Mouse (Mus musculus): ENCODE data around the gene Astl. TPM values are rescaled to one million over a fixed set of nuclear protein-coding genes. Genes with fewer than 3 reads are reported as not detected.

Gene Astl
- polyA plus RNA-seq, 2 experiments: not detected

GRCm38 (mm10) chr2:127362459-127363281 is 24.2 kb downstream of the Astl start, which contains the start of gene Adra2b:
Gene Adra2b, plus strand, starts transcription at chr2:127363208.
- Histone ChIP-seq H3K27ac (peak within 1 kb of the TSS; percentile 60), H3K4me2 (ENCODE audit: low read depth) (peak within 1 kb of the TSS; percentile 79), H3K9ac (replicated peaks) (peak within 1 kb of the TSS; percentile 86), H3K9me3 (ENCODE audit: control insufficient read depth, low read length) (no peaks in the 10 kb centered on the region), H3K4me3 (ENCODE audit: insufficient read depth in 1 of 2, low read depth in 2 of 2, low read length in 2 of 2) (peak within 1 kb of the TSS; percentile 77 to 79), H3K4me1 (replicated peaks; ENCODE audit: control insufficient read depth in 2 of 2, insufficient read depth in 2 of 2, low read length in 1 of 2) (peaks cover 9 to 23% of the 10 kb centered on the region in 2 experiments), H3K27me3 (ENCODE audit: control insufficient read depth, insufficient read depth, low read length) (peaks cover 49% of the 10 kb centered on the region), H3K36me3 (replicated peaks; ENCODE audit: control insufficient read depth, insufficient read depth, low read depth) (peaks cover 17% of the 10 kb centered on the region)
- DNase-seq (ENCODE audit: low read depth in 3 of 3, low spot score in 3 of 3): peak; percentile 69 to 79 (median 70)
- ATAC-seq (ENCODE audit: insufficient read depth): peak; percentile 93
- peak; percentile 98 for TF ChIP-seq CTCF (IDR thresholded peaks at IDR 0.05; ENCODE audit: low read depth)
- TF ChIP-seq EP300 (IDR thresholded peaks at IDR 0.05; ENCODE audit: low read depth): no peak
- under 1% methylated on average over 48 of the region's 49 CpGs for WGBS (ENCODE audit: insufficient replicate concordance)

- Histone ChIP-seq H3K27ac (peak overlapping the region; percentile 51), H3K4me1 (replicated peaks; ENCODE audit: control insufficient read depth in 2 of 2, insufficient read depth in 2 of 2, low read length in 1 of 2) (peaks cover 14 to 29% of the 10 kb centered on the region in 2 experiments)
- no peak for DNase-seq (ENCODE audit: low read depth in 3 of 3, low spot score in 3 of 3)
Measured at GRCm38 (mm10) chr2:127363282-127363652, 24.8 kb downstream of the Astl start.

DNA sequence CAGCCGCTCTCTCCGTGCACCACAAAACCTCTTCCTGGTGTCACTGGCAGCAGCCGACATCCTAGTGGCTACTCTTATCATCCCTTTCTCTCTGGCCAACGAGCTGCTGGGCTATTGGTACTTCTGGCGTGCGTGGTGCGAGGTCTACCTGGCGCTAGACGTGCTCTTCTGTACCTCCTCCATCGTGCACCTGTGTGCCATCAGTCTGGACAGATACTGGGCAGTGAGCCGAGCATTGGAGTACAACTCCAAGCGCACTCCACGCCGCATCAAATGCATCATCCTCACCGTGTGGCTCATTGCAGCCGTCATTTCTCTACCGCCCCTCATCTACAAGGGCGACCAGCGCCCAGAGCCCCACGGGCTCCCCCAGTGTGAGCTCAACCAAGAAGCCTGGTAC is 25.3 kb downstream of the Astl start:
- TF ChIP-seq EP300 (IDR thresholded peaks at IDR 0.05; ENCODE audit: low read depth) (no peak), CTCF (IDR thresholded peaks at IDR 0.05; ENCODE audit: low read depth) (no peak; the same call in 1 of the 2 replicates)
- H3K27ac ChIP-seq: no peak overlapping the region
- H3K27me3 ChIP-seq (ENCODE audit: control insufficient read depth, insufficient read depth, low read length): peaks cover 49% of the 10 kb centered on the region
- peak overlapping the region; percentile 79 for H3K4me2 ChIP-seq (ENCODE audit: low read depth)
- H3K36me3 ChIP-seq (replicated peaks; ENCODE audit: control insufficient read depth, insufficient read depth, low read depth): peaks cover 20% of the 10 kb centered on the region
- H3K4me1 ChIP-seq (replicated peaks; ENCODE audit: control insufficient read depth in 2 of 2, insufficient read depth in 2 of 2, low read length in 1 of 2): peaks cover 18 to 33% of the 10 kb centered on the region in 2 experiments
- no peaks in the 10 kb centered on the region for H3K9me3 ChIP-seq (ENCODE audit: control insufficient read depth, low read length)
- H3K4me3 ChIP-seq (ENCODE audit: insufficient read depth in 1 of 2, low read depth in 2 of 2, low read length in 2 of 2): peak overlapping the region; percentile 77 to 79
- DNase-seq (ENCODE audit: low read depth in 3 of 3, low spot score in 3 of 3) (no peak), ATAC-seq (ENCODE audit: insufficient read depth) (no peak)
- 5% methylated on average over 20 of the region's 20 CpGs for WGBS (ENCODE audit: insufficient replicate concordance)
- H3K9ac ChIP-seq (replicated peaks): peak overlapping the region; percentile 86

More at GRCm38 (mm10) chr2:127363282-127363652, 24.8 kb downstream of the Astl start:
- Histone ChIP-seq H3K4me3 (ENCODE audit: insufficient read depth in 1 of 2, low read depth in 2 of 2, low read length in 2 of 2) (peak overlapping the region; percentile 77 to 79), H3K27me3 (ENCODE audit: control insufficient read depth, insufficient read depth, low read length) (peaks cover 49% of the 10 kb centered on the region), H3K4me2 (ENCODE audit: low read depth) (peak overlapping the region; percentile 79), H3K36me3 (replicated peaks; ENCODE audit: control insufficient read depth, insufficient read depth, low read depth) (peaks cover 20% of the 10 kb centered on the region), H3K9ac (replicated peaks) (peak overlapping the region; percentile 86), H3K9me3 (ENCODE audit: control insufficient read depth, low read length) (no peaks in the 10 kb centered on the region)
- no peak for TF ChIP-seq EP300 (IDR thresholded peaks at IDR 0.05; ENCODE audit: low read depth)
- no peak for TF ChIP-seq CTCF (IDR thresholded peaks at IDR 0.05; ENCODE audit: low read depth)
- 3% methylated on average over 28 of the region's 28 CpGs for WGBS (ENCODE audit: insufficient replicate concordance)
- peak; percentile 46 for ATAC-seq (ENCODE audit: insufficient read depth)

- no peak for TF ChIP-seq EP300 (IDR thresholded peaks at IDR 0.05; ENCODE audit: low read depth)
- TF ChIP-seq CTCF (IDR thresholded peaks at IDR 0.05; ENCODE audit: low read depth): no peak
- Histone ChIP-seq H3K4me2 (ENCODE audit: low read depth) (peak overlapping the region; percentile 79), H3K4me1 (replicated peaks; ENCODE audit: control insufficient read depth in 2 of 2, insufficient read depth in 2 of 2, low read length in 1 of 2) (peaks cover 25 to 41% of the 10 kb centered on the region in 2 experiments), H3K27me3 (ENCODE audit: control insufficient read depth, insufficient read depth, low read length) (peaks cover 49% of the 10 kb centered on the region), H3K9ac (replicated peaks) (peak overlapping the region; percentile 86), H3K27ac (no peak overlapping the region), H3K4me3 (ENCODE audit: insufficient read depth in 1 of 2, low read depth in 2 of 2, low read length in 2 of 2) (peak overlapping the region; percentile 77 to 79), H3K36me3 (replicated peaks; ENCODE audit: control insufficient read depth, insufficient read depth, low read depth) (peaks cover 23% of the 10 kb centered on the region), H3K9me3 (ENCODE audit: control insufficient read depth, low read length) (no peaks in the 10 kb centered on the region)
- WGBS (ENCODE audit: insufficient replicate concordance): 10% methylated on average over 8 of the region's 8 CpGs
- ATAC-seq (ENCODE audit: insufficient read depth): no peak
- DNase-seq (ENCODE audit: low read depth in 3 of 3, low spot score in 3 of 3): no peak
Measured at GRCm38 (mm10) chr2:127364452-127364851, 26.0 kb downstream of the Astl start.

- Histone ChIP-seq H3K36me3 (replicated peaks; ENCODE audit: control insufficient read depth, insufficient read depth, low read depth) (peaks cover 23% of the 10 kb centered on the region), H3K4me3 (ENCODE audit: insufficient read depth in 1 of 2, low read depth in 2 of 2, low read length in 2 of 2) (peak overlapping the region; percentile 10 to 77; a peak in 3 of 4 replicates), H3K4me2 (ENCODE audit: low read depth) (peak overlapping the region; percentile 79), H3K27me3 (ENCODE audit: control insufficient read depth, insufficient read depth, low read length) (peaks cover 35% of the 10 kb centered on the region), H3K9ac (replicated peaks) (peak overlapping the region; percentile 35), H3K27ac (peak overlapping the region; percentile 86), H3K4me1 (replicated peaks; ENCODE audit: control insufficient read depth in 2 of 2, insufficient read depth in 2 of 2, low read length in 1 of 2) (peaks cover 48 to 67% of the 10 kb centered on the region in 2 experiments), H3K9me3 (ENCODE audit: control insufficient read depth, low read length) (no peaks in the 10 kb centered on the region)
- WGBS (ENCODE audit: insufficient replicate concordance): 64% methylated on average over 10 of the region's 10 CpGs
- TF ChIP-seq CTCF (IDR thresholded peaks at IDR 0.05; ENCODE audit: low read depth): no peak
- TF ChIP-seq EP300 (IDR thresholded peaks at IDR 0.05; ENCODE audit: low read depth): no peak
- DNase-seq (ENCODE audit: low read depth in 3 of 3, low spot score in 3 of 3) (no peak), ATAC-seq (ENCODE audit: insufficient read depth) (no peak)
Measured at GRCm38 (mm10) chr2:127367126-127367820, 28.8 kb downstream of the Astl start.
